Comparison of ENCODE assay signal across 23 mouse cellular contexts in genomic region chr11:86951672-86952071, GRCm38 (mm10). TPM values are rescaled to one million over a fixed set of nuclear protein-coding genes. Genes with fewer than 3 reads are reported as not detected.
DNase-seq lines count a peak whose midpoint lies in the region; ATAC-seq lines count a peak whose summit lies in the region.
"Had no signal": no experiment of that assay in that cellular context is flagged by ENCODE, and none has a peak within 500 bp of the region (broad histone marks: within the 10 kb centered on the region; RNA-seq: fewer than 3 reads in every experiment).

No protein-coding gene starts in this region.

- H3K27me3 ChIP-seq in heart, embryonic 11.5 days (ENCODE audit: control insufficient read depth, insufficient read depth, low read length) = no peaks in the 10 kb centered on the region
- H3K27me3 ChIP-seq in heart, embryonic 16.5 days (ENCODE audit: control insufficient read depth, insufficient read depth, low read length) = no peaks in the 10 kb centered on the region
- no peaks in the 10 kb centered on the region for H3K27me3 ChIP-seq in lung, embryonic 15.5 days
- H3K27me3 ChIP-seq in limb, embryonic 15.5 days = no peaks in the 10 kb centered on the region
- H3K27me3 ChIP-seq: CH12.LX; liver, embryonic 12.5 days had no signal

- peaks cover 42% of the 10 kb centered on the region for H3K4me1 ChIP-seq in heart, embryonic 11.5 days (ENCODE audit: control insufficient read depth, insufficient read depth, low read length)
- H3K4me1 ChIP-seq in heart, embryonic 16.5 days (ENCODE audit: control insufficient read depth, insufficient read depth, low read length) = peaks cover 61% of the 10 kb centered on the region
- peaks cover 41% of the 10 kb centered on the region for H3K4me1 ChIP-seq in lung, embryonic 15.5 days
- H3K4me1 ChIP-seq in limb, embryonic 15.5 days = peaks cover 29% of the 10 kb centered on the region

- H3K4me2 ChIP-seq in heart, embryonic 11.5 days = no peak overlapping the region
- H3K4me2 ChIP-seq in heart, embryonic 16.5 days (ENCODE audit: low read depth, low read length) = no peak overlapping the region
- no peak overlapping the region for H3K4me2 ChIP-seq in lung, embryonic 15.5 days
- H3K4me2 ChIP-seq in limb, embryonic 15.5 days = no peak overlapping the region
- H3K4me2 ChIP-seq: liver, embryonic 12.5 days had no signal

- no peak overlapping the region for H3K27ac ChIP-seq in heart, embryonic 11.5 days (ENCODE audit: low read depth, low read length)
- H3K27ac ChIP-seq in heart, embryonic 16.5 days (ENCODE audit: low read length) = peak overlapping the region; percentile 89
- peak overlapping the region; percentile 31 for H3K27ac ChIP-seq in lung, embryonic 15.5 days
- H3K27ac ChIP-seq in limb, embryonic 15.5 days = 0 out of 2 replicates have a peak overlapping the region, but pooled peaks have one; percentile 85
- H3K27ac ChIP-seq: liver, embryonic 12.5 days; macrophage; midbrain, embryonic 10.5 days had no signal

- peak; percentile 93 for DNase-seq in heart, adult 11 months
- DNase-seq in heart, adult 9 months (ENCODE audit: low spot score in 2 of 2) = no peak
- DNase-seq in lung, postnatal 25 days (ENCODE audit: low spot score) = no peak
- DNase-seq: adrenal gland, postnatal 14 days; cerebellum, adult 11 months; cerebellum, postnatal 25 days; kidney, postnatal 10 days; left cerebral cortex, postnatal 4 days; right cerebral cortex, postnatal 14 days; spleen, adult 18-20 months; thymus, adult 18-20 months; thymus, postnatal 4 days had no signal

- no peak overlapping the region for H3K9ac ChIP-seq in heart, embryonic 11.5 days (ENCODE audit: low read depth, low read length)
- no peak overlapping the region for H3K9ac ChIP-seq in heart, embryonic 16.5 days (ENCODE audit: low read length)
- no peak overlapping the region for H3K9ac ChIP-seq in lung, embryonic 15.5 days
- H3K9ac ChIP-seq in limb, embryonic 15.5 days = no peak overlapping the region
- H3K9ac ChIP-seq: liver, embryonic 12.5 days had no signal

- WGBS in heart, embryonic 11.5 days (ENCODE audit: insufficient replicate concordance) = 69% methylated on average over 8 of the region's 8 CpGs
- WGBS in heart, embryonic 16.5 days = 69% methylated on average over 8 of the region's 8 CpGs
- WGBS in lung, embryonic 15.5 days = 67% methylated on average over 8 of the region's 8 CpGs
- WGBS in limb, embryonic 15.5 days = 64% methylated on average over 8 of the region's 8 CpGs

- H3K4me3 ChIP-seq in heart, embryonic 11.5 days (ENCODE audit: low read depth, low read length) = no peak overlapping the region
- H3K4me3 ChIP-seq in heart, embryonic 16.5 days (ENCODE audit: low read length) = no peak overlapping the region
- no peak overlapping the region for H3K4me3 ChIP-seq in lung, embryonic 15.5 days
- H3K4me3 ChIP-seq in limb, embryonic 15.5 days = no peak overlapping the region
- H3K4me3 ChIP-seq: layer of hippocampus, adult 2 months; liver, embryonic 12.5 days; midbrain, embryonic 10.5 days had no signal

- H3K9me3 ChIP-seq in heart, embryonic 11.5 days (replicated peaks; ENCODE audit: control insufficient read depth, low read length) = no peaks in the 10 kb centered on the region
- H3K9me3 ChIP-seq in heart, embryonic 16.5 days (replicated peaks; ENCODE audit: control insufficient read depth, low read length) = no peaks in the 10 kb centered on the region
- no peaks in the 10 kb centered on the region for H3K9me3 ChIP-seq in lung, embryonic 15.5 days
- no peaks in the 10 kb centered on the region for H3K9me3 ChIP-seq in limb, embryonic 15.5 days
- H3K9me3 ChIP-seq: liver, embryonic 12.5 days; midbrain, embryonic 10.5 days had no signal

- no peak for ATAC-seq in heart, embryonic 11.5 days (replicated peaks; ENCODE audit: insufficient number of reproducible peaks, low FRiP score, low TSS enrichment)
- no peak for ATAC-seq in heart, embryonic 16.5 days (replicated peaks; ENCODE audit: extremely low read depth, insufficient read depth, low FRiP score)
- ATAC-seq in lung, embryonic 15.5 days (ENCODE audit: borderline replicate concordance, extremely low read depth, low FRiP score, low TSS enrichment) = no peak
- no peak for ATAC-seq in limb, embryonic 15.5 days (ENCODE audit: insufficient number of reproducible peaks, low FRiP score, low TSS enrichment, low read depth)
- ATAC-seq: hindbrain, embryonic 16.5 days; intestine, embryonic 16.5 days; liver, embryonic 12.5 days had no signal

- H3K36me3 ChIP-seq in heart, embryonic 11.5 days (ENCODE audit: control insufficient read depth, insufficient read depth, low read length) = peaks cover 5% of the 10 kb centered on the region
- H3K36me3 ChIP-seq in heart, embryonic 16.5 days (ENCODE audit: control insufficient read depth, insufficient read depth) = peaks cover 10% of the 10 kb centered on the region
- H3K36me3 ChIP-seq in lung, embryonic 15.5 days = no peaks in the 10 kb centered on the region
- H3K36me3 ChIP-seq in limb, embryonic 15.5 days = no peaks in the 10 kb centered on the region; the same call in 1 of the 2 replicates
- H3K36me3 ChIP-seq: liver, embryonic 12.5 days; midbrain, embryonic 10.5 days had no signal

RNA-seq across cellular contexts. Expression of gene Ypel2, which starts 41.8 kb away (rescaled TPM):
- 16.8 and 23.9 TPM in 2 replicates for polyA plus RNA-seq in heart, embryonic 11.5 days (2014; fragmentation: Nextera tagmentation; extraction: Ambion mirVana)
- 22.5 and 24.2 TPM in 2 replicates for polyA plus RNA-seq in heart, embryonic 16.5 days (2015; fragmentation: Nextera tagmentation; extraction: Ambion mirVana)
- polyA plus RNA-seq in lung, embryonic 15.5 days (2015; fragmentation: Nextera tagmentation; extraction: Ambion mirVana) = 9.0 and 9.4 TPM in 2 replicates
- 7.9 and 8.5 TPM in 2 replicates for polyA plus RNA-seq in limb, embryonic 15.5 days (2015; fragmentation: Nextera tagmentation; extraction: Ambion mirVana)
